Mouse (Mus musculus) gastrocnemius, adult 2 months (tissue): Measurements from ENCODE around the gene Galp. TPM values are rescaled to one million over a fixed set of nuclear protein-coding genes. Genes with fewer than 3 reads are reported as not detected.
"Not testable (repeated sequence)": the region's sequence is repeated elsewhere in the genome, so short reads cannot be mapped to it uniquely, and the experiment has no call there.

Source experiments
- DNase-seq: peaks from one replicate; pipeline ENCODE4 v3.0.0; 2022
- H3K27ac ChIP-seq: fragments of 200-600 bp; 2 replicates; pipeline ENCODE4 v1.8.1; 2022; ENCODE audit warnings: mild to moderate bottlenecking
- H3K4me3 ChIP-seq: fragments of 200-600 bp; 2 replicates; pipeline ENCODE4 v1.8.1; 2022; ENCODE audit warnings: mild to moderate bottlenecking, moderate library complexity
- CTCF ChIP-seq: fragments of 200-600 bp; IDR thresholded peaks from 2 replicates; pipeline ENCODE4 v1.8.1; 2022; ENCODE audit warnings: antibody characterized with exemption, mild to moderate bottlenecking, moderate library complexity
- intact Hi-C: fragments of 180-260 bp; cut with DNase I; formaldehyde crosslinking; loops from one replicate; pipeline ENCODE4 v1.15.1; 2025
- total RNA-seq, 2 experiments: library from RNA; stranded (reverse); gene quantifications; 2 replicates each; pipeline ENCODE4 v1.2.3; 2021

Gene Galp
- total RNA-seq, 2 experiments from 2014 or later, result not detected

- not testable (repeated sequence) for H3K4me3 ChIP-seq, H3K27ac ChIP-seq
- peak; percentile 57 for TF ChIP-seq CTCF
- peak; percentile 41 for DNase-seq
- intact Hi-C loops, result loop anchor here (2.0 kb wide), 1 partner anchor 42 kb away; no protein-coding TSS in a partner anchor
These were observed 44.0 kb downstream of the Galp start for GRCm38 (mm10) chr7:6240841-6241425.

GRCm38 (mm10) chr7:6244361-6245292 lies 47.7 kb downstream of the Galp start:
- no peak for TF ChIP-seq CTCF
- H3K27ac ChIP-seq, result no peak overlapping the region
- no peak for DNase-seq
- no peak overlapping the region for H3K4me3 ChIP-seq
- intact Hi-C loops, result no loop called here

GRCm38 (mm10) chr7:6252410-6252809 lies 55.5 kb downstream of the Galp start, which contains the start of gene Epp13:
TSS of gene Epp13 (plus strand) at chr7:6252710.
- H3K27ac ChIP-seq, result no peak within 1 kb of the TSS
- no peak for TF ChIP-seq CTCF
- no peak within 1 kb of the TSS for H3K4me3 ChIP-seq
- intact Hi-C loops, result no loop called here
- DNase-seq, result no peak

GRCm38 (mm10) chr7:6254451-6254850 lies 57.6 kb downstream of the Galp start:
- Histone ChIP-seq H3K4me3 (no peak overlapping the region), H3K27ac (no peak overlapping the region)
- intact Hi-C loops, result no loop called here
- DNase-seq, result no peak
- no peak for TF ChIP-seq CTCF

GRCm38 (mm10) chr7:6257386-6257785 lies 60.5 kb downstream of the Galp start:
- Histone ChIP-seq H3K4me3 (no peak overlapping the region), H3K27ac (no peak overlapping the region)
- no peak for TF ChIP-seq CTCF
- intact Hi-C loops, result no loop called here
- no peak for DNase-seq

GRCm38 (mm10) chr7:6258232-6259220 lies 61.6 kb downstream of the Galp start:
- no peak overlapping the region for H3K4me3 ChIP-seq
- no peak for TF ChIP-seq CTCF
- H3K27ac ChIP-seq, result no peak overlapping the region
- no peak for DNase-seq
- intact Hi-C loops, result no loop called here

GRCm38 (mm10) chr7:6260004-6260403 lies 63.1 kb downstream of the Galp start:
- H3K27ac ChIP-seq, DNase-seq, H3K4me3 ChIP-seq, intact Hi-C loops: not testable (repeated sequence)

- H3K27ac ChIP-seq, result no peak overlapping the region
- intact Hi-C loops, result no loop called here
These were observed 65.2 kb downstream of the Galp start for GRCm38 (mm10) chr7:6262120-6262519.

GRCm38 (mm10) chr7:6262984-6263383 lies 66.1 kb downstream of the Galp start:
- intact Hi-C loops, result no loop called here
- H3K4me3 ChIP-seq, result no peak overlapping the region
- no peak overlapping the region for H3K27ac ChIP-seq
- TF ChIP-seq CTCF, result no peak
- DNase-seq, result no peak

More at GRCm38 (mm10) chr7:6262120-6262519, 65.2 kb downstream of the Galp start:
- H3K4me3 ChIP-seq, result no peak overlapping the region
- DNase-seq, result no peak
- TF ChIP-seq CTCF, result no peak

GRCm38 (mm10) chr7:6265695-6266094 lies 68.8 kb downstream of the Galp start:
- no peak overlapping the region for H3K4me3 ChIP-seq
- intact Hi-C loops, result no loop called here
- TF ChIP-seq CTCF, result peak; percentile 61
- H3K27ac ChIP-seq, result no peak overlapping the region
- no peak for DNase-seq

Other genes starting within 250 kb of the Galp start
- not detected for gene Vmn1r65, start 186.1 kb upstream of the Galp start, total RNA-seq
- gene Nlrp4c, start 151.9 kb upstream of the Galp start, total RNA-seq, result not detected
- gene Zfp787, start 41.1 kb upstream of the Galp start, total RNA-seq, result 10 to 100 TPM; 28.3 to 28.4 TPM
- gene Zfp444, start 24.9 kb upstream of the Galp start, total RNA-seq, result 1 to 10 TPM; 7.4 to 9.1 TPM
- gene Zscan5b, start 25.2 kb downstream of the Galp start, total RNA-seq, result not detected
- not detected for gene Epp13, start 55.6 kb downstream of the Galp start, total RNA-seq
- 1 to 10 TPM; 3.2 to 3.8 TPM for gene Zfp667, start 89.5 kb downstream of the Galp start, total RNA-seq
- 1 to 10 TPM in 1 of 2 experiments, under 1 TPM in 1; 0.31 to 1.2 TPM for gene Zfp583, start 134.2 kb downstream of the Galp start, total RNA-seq
- under 1 TPM; 0.45 to 0.51 TPM for gene Gm3854, start 146.7 kb downstream of the Galp start, total RNA-seq
- gene Zfp78, start 166.2 kb downstream of the Galp start, total RNA-seq, result 1 to 10 TPM; 2.1 to 2.4 TPM
- 1 to 10 TPM in 1 of 2 experiments, under 1 TPM in 1; 0.75 to 1.2 TPM for gene Zfp28, start 186.2 kb downstream of the Galp start, total RNA-seq
- gene Smim17, start 201.6 kb downstream of the Galp start, total RNA-seq, result under 1 TPM; 0.45 to 0.77 TPM
- not detected for gene Gm20715, start 213.2 kb downstream of the Galp start, total RNA-seq
- not detected for gene Olfr1344, start 241.6 kb downstream of the Galp start, total RNA-seq